Mouse (Mus musculus) hindbrain, embryonic 15.5 days (tissue): ENCODE measurements at regions not wholly inside any gene's neighbourhood (a gene's known extent, or its start where the extent isn't known, plus 50 kb on each side); places are given as distances from the start of the nearest gene placed in this dataset.
"Not testable (repeated sequence)": the region's sequence is repeated elsewhere in the genome, so short reads cannot be mapped to it uniquely, and the experiment has no call there.

ENCODE experiments used
- ATAC-seq: fragments of 200-750 bp; cut with Nextera tagmentation; 2 replicates; pipeline ENCODE4 v1.8.0; 2017; ENCODE audit warnings: low read depth, moderate number of reproducible peaks, moderate TSS enrichment; ENCODE audit not compliant: low FRiP score
- H3K27ac ChIP-seq: fragments of 300-500 bp; sonication (generic); replicated peaks from 2 replicates; pipeline ENCODE4 v1.5.1; 2015; ENCODE audit warnings: mild to moderate bottlenecking, inconsistent platforms
- H3K27me3 ChIP-seq: fragments of 300-500 bp; sonication (generic); 2 replicates; pipeline ENCODE4 v1.6.1; 2015; ENCODE audit warnings: control low read depth, inconsistent platforms
- H3K36me3 ChIP-seq: fragments of 300-500 bp; sonication (generic); 2 replicates; pipeline ENCODE4 v1.6.1; 2015; ENCODE audit warnings: control low read depth, inconsistent platforms
- H3K4me1 ChIP-seq: fragments of 300-500 bp; sonication (generic); replicated peaks from 2 replicates; pipeline ENCODE4 v1.6.1; 2015; ENCODE audit warnings: control low read depth, inconsistent platforms
- H3K4me2 ChIP-seq: fragments of 300-500 bp; sonication (generic); 2 replicates; pipeline ENCODE4 v1.6.1; 2015; ENCODE audit warnings: moderate library complexity, mild to moderate bottlenecking, inconsistent platforms
- H3K4me3 ChIP-seq: fragments of 300-500 bp; sonication (generic); 2 replicates; pipeline ENCODE4 v1.5.1; 2015; ENCODE audit warnings: mild to moderate bottlenecking, inconsistent platforms
- H3K9ac ChIP-seq: fragments of 300-500 bp; sonication (generic); 2 replicates; pipeline ENCODE4 v1.6.1; 2015; ENCODE audit warnings: inconsistent platforms
- H3K9me3 ChIP-seq: fragments of 300-500 bp; sonication (generic); 2 replicates; pipeline ENCODE4 v1.6.1; 2016; ENCODE audit warnings: control low read depth, inconsistent platforms
- whole genome bisulfite sequencing: fragments of 180-500 bp; shearing (Covaris S2); methylation state at CpG from one replicate; pipeline ENCODE4 v1.1.7; 2015; 5-methylcytosine and 5-hydroxymethylcytosine counted together

DNA sequence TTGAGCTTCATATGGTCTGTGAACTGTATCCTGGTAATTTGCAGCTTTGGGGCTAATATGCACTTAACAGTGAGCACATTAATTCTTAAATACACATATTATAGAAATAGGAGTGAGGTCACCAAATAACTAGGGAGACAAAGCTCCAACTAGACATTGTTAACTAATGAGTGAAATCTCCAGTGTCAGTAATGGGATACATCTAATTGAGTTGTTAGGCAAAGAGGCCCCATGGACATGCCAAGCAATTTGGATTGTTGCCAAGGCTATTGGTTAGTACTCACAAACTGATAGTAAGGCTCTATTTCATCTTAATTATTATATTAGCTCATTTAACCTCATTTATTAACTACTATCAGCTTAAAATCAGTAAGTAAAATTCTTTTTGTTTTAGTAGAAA lies 698.5 kb downstream of the Triml1 start:
- Histone ChIP-seq H3K4me2 (no peak overlapping the region), H3K4me3 (no peak overlapping the region), H3K9me3 (no peaks in the 10 kb centered on the region)

DNA sequence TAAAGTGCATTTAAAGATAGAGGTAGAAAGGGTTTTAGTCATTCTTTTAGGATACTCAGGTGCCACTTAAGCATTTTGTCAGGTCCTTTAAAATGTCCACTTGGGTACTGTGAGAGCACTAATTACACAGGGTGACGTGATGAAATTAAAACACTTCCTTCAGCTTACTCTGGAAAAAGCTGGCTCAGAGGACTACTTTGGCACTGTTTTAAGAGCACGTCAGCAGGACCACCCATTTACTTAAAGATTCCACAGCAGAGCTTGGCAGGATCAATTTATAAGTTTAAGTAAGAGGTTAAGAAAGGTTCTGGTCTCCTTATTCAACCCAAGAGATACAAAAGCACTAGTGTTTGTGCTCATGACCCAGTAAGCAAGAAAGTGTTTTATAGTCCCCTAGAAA lies 738.7 kb downstream of the Triml1 start:
- no peak for ATAC-seq
- 49% methylated on average over 2 of the region's 2 CpGs for WGBS
- Histone ChIP-seq H3K4me1 (no peaks in the 10 kb centered on the region), H3K36me3 (no peaks in the 10 kb centered on the region), H3K4me2 (no peak overlapping the region), H3K27ac (no peak overlapping the region), H3K27me3 (no peaks in the 10 kb centered on the region), H3K9me3 (no peaks in the 10 kb centered on the region), H3K9ac (no peak overlapping the region), H3K4me3 (no peak overlapping the region)

More for the DNA sequence above, 698.5 kb downstream of the Triml1 start:
- H3K36me3 ChIP-seq: no peaks in the 10 kb centered on the region
- no peaks in the 10 kb centered on the region for H3K27me3 ChIP-seq
- no peak overlapping the region for H3K27ac ChIP-seq
- H3K4me1 ChIP-seq: no peaks in the 10 kb centered on the region
- H3K9ac ChIP-seq: no peak overlapping the region
- ATAC-seq: no peak

DNA sequence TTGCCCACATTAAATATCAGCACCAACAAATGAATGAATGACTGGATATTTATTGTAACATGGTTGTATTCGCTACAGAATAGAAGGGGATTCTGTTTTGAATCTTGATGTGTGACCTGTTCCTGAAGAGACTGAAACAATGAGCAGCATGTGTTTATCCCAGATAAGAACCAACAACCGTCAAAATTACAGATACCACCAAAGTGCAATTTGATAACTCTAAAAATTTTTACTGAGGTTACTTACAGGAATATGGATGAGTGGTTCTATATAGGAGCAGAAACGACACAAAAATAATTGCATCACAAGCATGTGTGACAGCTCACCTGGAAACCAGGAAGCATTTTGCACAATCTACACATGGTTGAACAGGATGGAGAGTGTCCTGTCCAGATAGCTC lies 744.4 kb downstream of the Triml1 start:
- Histone ChIP-seq H3K27ac (no peak overlapping the region), H3K36me3 (no peaks in the 10 kb centered on the region), H3K4me1 (no peaks in the 10 kb centered on the region), H3K4me2 (no peak overlapping the region), H3K4me3 (no peak overlapping the region), H3K9ac (no peak overlapping the region), H3K9me3 (no peaks in the 10 kb centered on the region), H3K27me3 (no peaks in the 10 kb centered on the region)
- WGBS: 80% methylated on average over 3 of the region's 3 CpGs
- ATAC-seq: no peak

DNA sequence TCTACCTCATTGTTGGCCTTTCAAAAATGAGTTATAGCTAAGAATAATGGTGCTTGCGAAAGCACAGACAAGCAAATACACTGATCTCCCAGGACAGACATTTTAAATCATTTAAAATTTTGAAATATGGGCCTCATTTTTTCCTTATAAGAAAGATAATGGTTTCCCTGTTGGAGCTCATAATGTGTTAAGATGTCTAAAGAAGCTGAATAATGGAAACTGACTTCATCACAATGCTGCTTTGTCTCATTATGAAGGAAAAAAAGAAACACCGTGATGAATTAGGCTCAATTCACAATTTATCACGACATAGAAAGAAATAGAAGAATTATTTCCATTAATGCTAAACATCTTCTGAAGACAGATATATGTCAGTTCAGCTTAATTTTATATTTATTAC lies 752.5 kb downstream of the Triml1 start:
- 52% methylated on average over 3 of the region's 3 CpGs for WGBS
- Histone ChIP-seq H3K4me2 (no peak overlapping the region), H3K27ac (no peak overlapping the region), H3K9me3 (no peaks in the 10 kb centered on the region), H3K9ac (no peak overlapping the region), H3K36me3 (no peaks in the 10 kb centered on the region), H3K27me3 (no peaks in the 10 kb centered on the region), H3K4me3 (no peak overlapping the region), H3K4me1 (no peaks in the 10 kb centered on the region)
- no peak for ATAC-seq

DNA sequence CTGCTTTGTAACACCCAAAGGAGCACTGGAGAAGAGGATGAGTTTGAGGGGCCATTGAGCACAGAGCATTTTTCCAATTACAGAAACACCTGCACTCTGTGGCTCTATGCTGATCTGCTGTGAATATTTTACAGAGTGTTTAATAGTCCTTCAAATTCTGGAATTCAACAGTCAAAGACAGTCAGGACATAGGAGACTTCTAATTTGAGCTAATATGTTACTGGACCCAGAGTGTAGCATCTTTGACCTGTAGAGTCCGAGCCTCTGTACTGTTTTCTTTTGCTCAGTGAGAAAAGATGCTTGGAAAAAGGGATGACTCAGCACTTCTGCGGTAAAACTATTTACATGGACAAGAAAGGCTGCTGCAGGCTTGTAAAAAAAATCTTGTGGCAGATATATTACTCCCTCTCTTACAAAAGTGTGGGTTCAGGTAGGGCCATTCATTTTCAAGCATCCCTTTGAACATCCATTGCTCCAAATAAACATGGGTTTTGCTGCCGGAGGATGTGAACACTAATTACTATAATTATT lies 793.1 kb downstream of the Triml1 start:
- no peak overlapping the region for H3K4me2 ChIP-seq
- no peaks in the 10 kb centered on the region for H3K27me3 ChIP-seq
- H3K9me3 ChIP-seq: no peaks in the 10 kb centered on the region
- no peaks in the 10 kb centered on the region for H3K4me1 ChIP-seq
- no peaks in the 10 kb centered on the region for H3K36me3 ChIP-seq
- H3K27ac ChIP-seq: no peak overlapping the region
- H3K9ac ChIP-seq: no peak overlapping the region
- ATAC-seq: no peak
- WGBS: 64% methylated on average over 3 of the region's 3 CpGs
- H3K4me3 ChIP-seq: no peak overlapping the region

DNA sequence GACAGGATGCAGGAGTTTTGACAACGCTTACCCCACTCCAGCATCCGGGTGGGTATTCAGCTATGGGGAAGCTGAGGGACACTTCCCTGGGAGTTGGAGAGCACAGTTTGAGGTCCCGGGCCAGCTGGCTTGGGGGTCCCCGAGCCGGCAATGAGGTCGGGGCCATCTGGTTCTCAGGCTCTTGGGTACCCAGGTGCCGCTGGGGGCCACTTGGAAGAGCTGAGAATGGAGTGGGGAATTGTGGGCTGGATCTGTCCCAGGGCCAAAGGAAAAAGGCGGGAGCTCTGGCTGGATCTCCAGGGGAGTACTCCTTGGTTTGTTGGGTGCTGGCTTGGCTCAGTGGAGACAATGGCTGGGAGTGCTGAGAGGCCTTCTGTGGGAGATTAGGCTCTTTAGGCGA lies 806.6 kb downstream of the Triml1 start:
- Histone ChIP-seq H3K9me3 (no peaks in the 10 kb centered on the region), H3K27me3 (no peaks in the 10 kb centered on the region)

DNA sequence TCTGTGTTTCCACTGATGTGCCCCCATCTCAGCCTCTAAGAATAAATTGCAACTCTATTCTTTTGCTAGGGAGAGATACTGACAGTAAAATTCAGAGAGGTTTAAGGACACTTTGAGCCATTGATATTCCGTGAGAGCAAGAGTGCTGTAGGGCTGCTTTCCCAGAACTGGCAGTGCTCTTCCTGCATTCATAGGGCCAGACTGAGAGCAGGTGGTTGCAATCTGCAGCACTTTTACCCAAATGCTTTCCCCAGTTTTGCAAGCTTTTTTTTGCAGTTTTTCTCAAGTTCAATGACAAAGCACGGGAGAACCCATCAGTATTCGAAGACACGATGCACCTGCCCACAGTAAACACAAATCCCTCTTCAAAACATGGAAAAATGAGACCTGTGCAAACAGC lies 816.6 kb downstream of the Triml1 start:
- H3K27ac ChIP-seq: no peak overlapping the region
- no peaks in the 10 kb centered on the region for H3K36me3 ChIP-seq
- no peak overlapping the region for H3K4me2 ChIP-seq
- whole genome bisulfite sequencing: 79% methylated on average over 4 of the region's 4 CpGs
- ATAC-seq: no peak
- H3K27me3 ChIP-seq: no peaks in the 10 kb centered on the region
- no peaks in the 10 kb centered on the region for H3K9me3 ChIP-seq
- no peaks in the 10 kb centered on the region for H3K4me1 ChIP-seq
- H3K9ac ChIP-seq: no peak overlapping the region
- no peak overlapping the region for H3K4me3 ChIP-seq

More for the DNA sequence above, 806.6 kb downstream of the Triml1 start:
- Histone ChIP-seq H3K4me1 (no peaks in the 10 kb centered on the region), H3K27ac (no peak overlapping the region), H3K4me3 (no peak overlapping the region), H3K36me3 (no peaks in the 10 kb centered on the region), H3K4me2 (no peak overlapping the region), H3K9ac (no peak overlapping the region)
- ATAC-seq: no peak
- WGBS: 87% methylated on average over 9 of the region's 9 CpGs

DNA sequence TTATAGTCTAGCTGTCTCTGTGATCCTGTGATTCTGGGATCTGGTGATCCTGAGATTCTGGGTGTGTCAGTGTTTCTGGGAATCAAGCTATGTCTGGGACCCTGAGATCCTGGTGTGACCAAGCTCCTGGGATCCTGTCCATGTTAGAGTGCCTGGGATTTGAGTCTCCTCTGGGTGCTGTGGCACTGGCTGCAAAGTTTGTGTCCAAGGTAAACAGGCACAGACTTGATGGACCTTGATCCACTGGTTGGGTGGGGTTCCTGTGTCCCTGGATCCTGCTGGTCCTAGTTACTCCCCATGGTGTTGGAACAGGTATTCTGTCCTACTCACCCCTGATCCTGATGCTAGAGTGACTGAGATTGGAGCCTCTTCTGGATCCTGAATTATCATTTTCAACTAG lies 818.4 kb downstream of the Triml1 start:
- H3K4me1 ChIP-seq: no peaks in the 10 kb centered on the region
- no peak overlapping the region for H3K27ac ChIP-seq
- no peak overlapping the region for H3K9ac ChIP-seq
- no peak for ATAC-seq
- H3K4me2 ChIP-seq: no peak overlapping the region
- H3K27me3 ChIP-seq: no peaks in the 10 kb centered on the region
- no peaks in the 10 kb centered on the region for H3K9me3 ChIP-seq
- no peak overlapping the region for H3K4me3 ChIP-seq
- no peaks in the 10 kb centered on the region for H3K36me3 ChIP-seq

DNA sequence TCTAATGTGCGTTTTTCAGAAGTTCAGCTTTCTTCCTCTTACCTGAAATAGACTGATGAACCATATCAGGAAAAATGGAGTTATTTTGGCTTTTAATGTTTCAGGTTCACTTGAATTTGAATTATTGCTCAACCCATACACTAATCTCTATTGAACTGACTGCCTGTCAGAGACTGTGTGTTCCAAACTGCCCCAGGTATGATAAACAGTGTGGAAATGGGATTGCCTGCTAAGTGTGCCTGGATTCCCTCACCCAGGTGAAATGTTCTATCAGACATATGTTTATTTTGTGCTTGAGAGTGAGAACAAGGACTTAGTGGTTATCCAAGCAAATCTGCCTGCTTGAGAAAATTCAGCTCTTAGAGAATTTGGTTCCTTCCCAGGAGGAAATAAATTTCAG lies 830.2 kb downstream of the Triml1 start:
- Histone ChIP-seq H3K9ac (no peak overlapping the region), H3K36me3 (no peaks in the 10 kb centered on the region), H3K4me3 (no peak overlapping the region), H3K9me3 (no peaks in the 10 kb centered on the region), H3K27me3 (no peaks in the 10 kb centered on the region), H3K27ac (no peak overlapping the region), H3K4me2 (no peak overlapping the region), H3K4me1 (no peaks in the 10 kb centered on the region)
- 88% methylated on average over 1 of the region's 1 CpGs for WGBS
- no peak for ATAC-seq

DNA sequence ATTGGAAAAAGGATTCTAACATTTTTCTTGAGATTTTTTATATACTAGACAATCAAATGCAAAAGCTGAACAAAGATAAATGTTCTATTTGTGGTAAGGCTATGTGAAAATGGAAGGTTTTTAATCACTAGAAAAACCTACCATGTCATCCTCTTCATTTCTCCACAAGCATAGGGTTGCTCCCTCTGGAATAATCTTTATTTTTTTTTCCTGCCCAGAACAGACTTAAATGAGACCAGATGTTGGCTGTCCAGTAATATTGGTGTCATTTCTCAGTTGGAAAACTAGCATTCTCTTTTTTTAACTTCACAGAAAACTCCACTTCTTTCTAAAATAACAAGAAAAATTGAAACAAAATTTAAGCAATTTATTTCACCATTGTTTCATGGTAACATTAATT lies 849.9 kb downstream of the Triml1 start:
- Histone ChIP-seq H3K4me2 (no peak overlapping the region), H3K27ac (no peak overlapping the region), H3K9ac (no peak overlapping the region)

DNA sequence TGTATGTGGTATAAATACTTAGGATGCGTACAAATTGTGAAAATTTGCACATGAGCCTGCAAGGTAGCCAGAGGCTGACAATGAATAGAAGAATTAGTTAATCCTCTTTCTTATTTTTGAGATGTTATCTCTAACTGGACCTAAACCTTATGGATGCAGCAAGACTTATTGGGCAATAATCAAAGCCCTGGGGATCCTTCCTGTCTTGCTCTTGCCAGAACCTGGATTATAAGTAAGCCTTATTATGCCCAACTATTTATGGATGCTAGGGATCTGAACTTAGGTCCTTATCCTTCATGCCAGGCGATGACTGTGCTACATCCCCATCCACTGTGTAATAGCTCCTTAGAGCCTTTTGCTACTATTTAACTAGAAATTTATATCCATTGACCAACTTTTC lies 859.3 kb downstream of the Triml1 start:
- Histone ChIP-seq H3K27ac (no peak overlapping the region), H3K36me3 (no peaks in the 10 kb centered on the region), H3K4me1 (no peaks in the 10 kb centered on the region), H3K9ac (no peak overlapping the region), H3K4me2 (no peak overlapping the region), H3K4me3 (no peak overlapping the region), H3K27me3 (no peaks in the 10 kb centered on the region), H3K9me3 (no peaks in the 10 kb centered on the region)
- ATAC-seq: no peak
- 99% methylated on average over 2 of the region's 2 CpGs for WGBS

More for the DNA sequence above, 849.9 kb downstream of the Triml1 start:
- H3K4me3 ChIP-seq: no peak overlapping the region
- no peaks in the 10 kb centered on the region for H3K9me3 ChIP-seq
- no peak for ATAC-seq
- no peaks in the 10 kb centered on the region for H3K27me3 ChIP-seq
- H3K4me1 ChIP-seq: no peaks in the 10 kb centered on the region
- H3K36me3 ChIP-seq: no peaks in the 10 kb centered on the region

DNA sequence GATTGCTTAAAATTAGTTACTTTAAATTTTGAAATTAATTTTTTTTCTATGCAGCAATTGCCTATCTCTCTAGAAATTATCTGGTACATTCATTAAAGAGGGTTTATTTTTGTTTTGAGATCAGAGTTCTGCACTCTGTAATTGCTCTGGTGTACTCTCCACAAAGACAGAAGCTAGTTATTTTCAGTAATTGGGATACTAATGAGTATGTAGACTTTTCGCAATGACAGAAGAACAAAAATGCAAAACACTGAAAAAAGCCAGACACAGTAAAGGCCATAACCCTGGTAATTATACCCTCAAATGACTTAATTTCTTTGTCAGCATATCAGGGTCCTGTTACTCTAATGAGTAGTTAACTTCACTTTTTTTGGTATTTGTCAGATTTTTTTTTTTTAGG lies 836.5 kb upstream of the Frg1 start:
- Histone ChIP-seq H3K4me2 (no peak overlapping the region), H3K36me3 (no peaks in the 10 kb centered on the region), H3K27ac (no peak overlapping the region), H3K9ac (no peak overlapping the region), H3K9me3 (no peaks in the 10 kb centered on the region), H3K27me3 (no peaks in the 10 kb centered on the region), H3K4me1 (no peaks in the 10 kb centered on the region), H3K4me3 (no peak overlapping the region)
- ATAC-seq: no peak
- whole genome bisulfite sequencing: 82% methylated on average over 1 of the region's 1 CpGs

DNA sequence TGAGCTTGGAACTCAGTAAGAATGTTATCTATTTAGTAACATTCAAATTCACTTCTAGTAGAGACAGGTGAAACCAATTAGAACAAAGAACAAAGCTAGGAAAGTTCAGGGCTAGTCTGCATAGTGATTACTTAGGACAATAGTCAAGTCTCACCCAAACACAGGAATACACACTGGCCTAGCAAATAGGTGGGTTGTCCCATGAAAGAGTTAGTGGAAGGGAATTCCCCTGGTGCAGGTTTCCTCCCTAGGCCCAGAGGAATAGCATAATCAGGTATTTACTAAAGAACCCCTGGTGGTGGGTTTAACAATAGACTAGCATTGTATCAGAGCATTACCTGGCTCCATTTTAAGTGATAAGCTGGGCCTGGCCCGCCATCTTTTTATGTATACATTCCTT lies 825.4 kb upstream of the Frg1 start:
- not testable (repeated sequence) for H3K9ac ChIP-seq, H3K27ac ChIP-seq, H3K9me3 ChIP-seq, H3K4me1 ChIP-seq, H3K4me3 ChIP-seq, H3K27me3 ChIP-seq, H3K4me2 ChIP-seq, ATAC-seq, H3K36me3 ChIP-seq
- 89% methylated on average over 1 of the region's 1 CpGs for WGBS
